Mouse (Mus musculus) forebrain, embryonic 15.5 days (tissue): Measurements from ENCODE around the gene Ppp6r1. TPM values are rescaled to one million over a fixed set of nuclear protein-coding genes. Genes with fewer than 3 reads are reported as not detected.

ENCODE experiments used
- ATAC-seq: fragments of 200-750 bp; cut with Nextera tagmentation; replicated peaks from 2 replicates; pipeline ENCODE4 v1.8.0; 2017; ENCODE audit warnings: mild to moderate bottlenecking, moderate TSS enrichment, moderate library complexity
- H3K27ac ChIP-seq: fragments of 300-500 bp; sonication (generic); replicated peaks from 2 replicates; pipeline ENCODE4 v1.5.1; 2015; ENCODE audit warnings: mild to moderate bottlenecking, inconsistent platforms
- H3K27me3 ChIP-seq: fragments of 300-500 bp; sonication (generic); 2 replicates; pipeline ENCODE4 v1.6.1; 2015; ENCODE audit warnings: inconsistent platforms
- H3K36me3 ChIP-seq: fragments of 300-500 bp; sonication (generic); 2 replicates; pipeline ENCODE4 v1.6.1; 2015; ENCODE audit warnings: mild to moderate bottlenecking, inconsistent platforms
- H3K4me1 ChIP-seq: fragments of 300-500 bp; sonication (generic); 2 replicates; pipeline ENCODE4 v1.6.1; 2015; ENCODE audit warnings: inconsistent platforms
- H3K4me2 ChIP-seq: fragments of 300-500 bp; sonication (generic); replicated peaks from 2 replicates; pipeline ENCODE4 v1.6.1; 2015; ENCODE audit warnings: mild to moderate bottlenecking, inconsistent platforms
- H3K4me3 ChIP-seq: fragments of 300-500 bp; sonication (generic); 2 replicates; pipeline ENCODE4 v1.5.1; 2015; ENCODE audit warnings: mild to moderate bottlenecking, inconsistent platforms
- H3K9ac ChIP-seq: fragments of 300-500 bp; sonication (generic); replicated peaks from 2 replicates; pipeline ENCODE4 v1.6.1; 2015; ENCODE audit warnings: mild to moderate bottlenecking, inconsistent platforms
- H3K9me3 ChIP-seq: fragments of 300-500 bp; sonication (generic); 2 replicates; pipeline ENCODE4 v1.6.1; 2016; ENCODE audit warnings: inconsistent platforms
- WGBS: fragments of 180-500 bp; shearing (Covaris S2); methylation state at CpG from one replicate; pipeline ENCODE4 v1.1.7; 2015; ENCODE audit warnings: mixed read lengths; 5-methylcytosine and 5-hydroxymethylcytosine counted together
- polyA plus RNA-seq: library from polyadenylated mRNA; unstranded; fragments of >200 nt; fragmentation: Nextera tagmentation; extraction: Ambion mirVana; gene quantifications from 2 replicates; pipeline ENCODE4 v1.2.1, GENCODE M21; 2015

Gene Ppp6r1
- 9.2 and 9.3 TPM in 2 replicates for polyA plus RNA-seq

DNA sequence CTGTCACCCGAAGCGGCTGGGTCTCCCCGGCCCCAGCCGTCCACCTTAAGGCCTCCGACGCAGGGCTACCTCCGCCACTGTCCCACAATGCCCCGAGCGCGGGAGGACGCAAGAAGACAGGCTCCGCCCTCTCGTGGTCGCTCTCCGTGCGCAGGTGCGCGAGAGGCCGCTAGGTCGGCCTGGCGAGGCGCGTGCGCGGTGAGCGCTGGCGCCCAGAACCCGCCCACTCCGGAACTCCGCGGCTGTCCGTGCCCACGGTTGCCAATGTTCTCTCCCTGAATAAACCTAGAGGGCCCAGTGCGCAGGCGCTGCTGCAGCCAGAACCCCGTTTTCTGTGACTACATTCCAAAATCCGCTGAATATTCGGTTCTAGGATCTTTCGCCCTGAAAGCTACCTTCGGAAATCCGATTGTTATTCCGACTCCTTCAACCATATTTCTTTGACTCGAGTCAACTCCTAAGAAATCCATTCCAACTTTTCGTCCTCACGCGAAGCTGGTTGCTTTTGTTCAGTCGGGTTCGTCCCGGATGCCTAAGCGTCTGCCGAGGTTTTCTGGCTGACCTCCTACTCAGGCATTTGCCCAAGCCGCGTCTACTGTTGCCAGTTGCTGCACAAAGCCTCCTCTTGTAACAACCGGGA lies at the start of gene Ppp6r1:
TSS of gene Ppp6r1 (minus strand) at position 108 of the 640 bp plus-strand sequence.
- ATAC-seq = peak; percentile 97
- Histone ChIP-seq H3K27me3 (no peaks in the 10 kb centered on the region), H3K4me2 (peak within 1 kb of the TSS; percentile 67), H3K9ac (peak within 1 kb of the TSS; percentile 92), H3K4me1 (peaks cover 47% of the 10 kb centered on the region), H3K36me3 (peaks cover 9% of the 10 kb centered on the region), H3K4me3 (peak within 1 kb of the TSS; percentile 82), H3K9me3 (no peaks in the 10 kb centered on the region), H3K27ac (peak within 1 kb of the TSS; percentile 96)
- 0% methylated on average over 54 of the region's 54 CpGs for WGBS

DNA sequence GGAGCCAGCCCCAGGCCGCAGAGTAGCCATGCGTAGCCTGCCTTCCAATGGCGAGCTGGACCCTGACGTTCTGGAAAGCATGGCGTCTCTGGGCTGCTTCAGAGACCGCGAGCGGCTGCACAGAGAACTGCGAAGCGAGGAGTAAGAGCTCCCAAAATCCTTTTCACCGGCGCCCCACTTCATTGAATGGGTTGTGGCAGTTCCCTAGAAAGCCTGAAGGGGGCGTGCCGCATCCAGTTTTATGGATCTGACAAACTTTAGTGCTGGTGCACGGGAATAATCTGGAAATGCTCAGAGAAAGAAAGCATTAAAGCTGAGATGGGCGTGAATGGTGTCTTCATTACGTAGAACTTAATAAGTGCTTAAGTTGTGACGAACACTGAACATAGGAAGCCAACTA lies 46.3 kb upstream of the Ppp6r1 start:
- peaks cover 9% of the 10 kb centered on the region for H3K4me1 ChIP-seq
- H3K36me3 ChIP-seq = peaks cover 75% of the 10 kb centered on the region
- H3K27me3 ChIP-seq = no peaks in the 10 kb centered on the region
- no peak overlapping the region for H3K9ac ChIP-seq
- ATAC-seq = no peak
- no peak overlapping the region for H3K27ac ChIP-seq
- H3K9me3 ChIP-seq = no peaks in the 10 kb centered on the region
- no peak overlapping the region for H3K4me3 ChIP-seq
- H3K4me2 ChIP-seq = no peak overlapping the region
- WGBS = 27% methylated on average over 18 of the region's 18 CpGs

- Histone ChIP-seq H3K27me3 (no peaks in the 10 kb centered on the region), H3K4me3 (no peak overlapping the region), H3K9ac (no peak overlapping the region), H3K4me2 (no peak overlapping the region), H3K27ac (no peak overlapping the region), H3K4me1 (peaks cover 9% of the 10 kb centered on the region), H3K9me3 (no peaks in the 10 kb centered on the region), H3K36me3 (peaks cover 76% of the 10 kb centered on the region)
- ATAC-seq = no peak
- WGBS = 97% methylated on average over 7 of the region's 7 CpGs
Observed at GRCm38 (mm10) chr7:4703195-4703594, 44.4 kb upstream of the Ppp6r1 start.

- H3K4me2 ChIP-seq = no peak overlapping the region
- no peak for ATAC-seq
- no peak overlapping the region; the same call in 1 of the 2 replicates for H3K27ac ChIP-seq
- H3K36me3 ChIP-seq = peaks cover 75% of the 10 kb centered on the region
- no peak overlapping the region for H3K4me3 ChIP-seq
- no peak overlapping the region for H3K9ac ChIP-seq
- no peaks in the 10 kb centered on the region for H3K27me3 ChIP-seq
- H3K9me3 ChIP-seq = no peaks in the 10 kb centered on the region
- 39% methylated on average over 8 of the region's 8 CpGs for WGBS
- H3K4me1 ChIP-seq = peaks cover 9% of the 10 kb centered on the region
Observed at GRCm38 (mm10) chr7:4702334-4702733, 43.5 kb upstream of the Ppp6r1 start.

DNA sequence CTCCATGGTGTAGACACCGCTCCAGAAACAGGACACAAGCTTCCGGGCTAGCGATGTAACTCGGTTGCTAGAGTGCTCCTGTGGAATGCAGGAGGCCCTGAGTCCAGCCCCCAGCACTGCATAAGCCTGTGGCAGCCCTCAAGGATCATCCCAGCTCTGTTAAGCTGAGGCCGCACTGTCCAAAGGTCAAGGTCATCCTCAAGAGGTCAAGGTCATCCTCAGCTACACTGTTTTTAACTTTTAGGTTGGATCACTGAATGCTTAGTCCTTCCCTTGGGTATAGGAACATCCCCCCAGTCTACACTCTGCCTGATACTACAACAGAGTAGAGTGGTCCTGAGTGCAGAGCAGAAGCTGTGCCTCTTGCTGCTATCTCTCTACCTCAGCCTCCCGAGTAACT lies 34.2 kb upstream of the Ppp6r1 start:
- peaks cover 50% of the 10 kb centered on the region for H3K36me3 ChIP-seq
- H3K4me2 ChIP-seq = no peak overlapping the region
- H3K9me3 ChIP-seq = no peaks in the 10 kb centered on the region
- no peak for ATAC-seq
- no peak overlapping the region for H3K9ac ChIP-seq
- H3K4me3 ChIP-seq = no peak overlapping the region
- 82% methylated on average over 6 of the region's 6 CpGs for WGBS
- H3K27ac ChIP-seq = no peak overlapping the region
- peaks cover 20% of the 10 kb centered on the region for H3K4me1 ChIP-seq
- no peaks in the 10 kb centered on the region for H3K27me3 ChIP-seq

GRCm38 (mm10) chr7:4690951-4691653 lies 32.3 kb upstream of the Ppp6r1 start:
- Histone ChIP-seq H3K27ac (peak overlapping the region; percentile 94), H3K27me3 (no peaks in the 10 kb centered on the region), H3K9ac (peak overlapping the region; percentile 100), H3K4me1 (peaks cover 20% of the 10 kb centered on the region), H3K4me3 (peak overlapping the region; percentile 98), H3K36me3 (peaks cover 33% of the 10 kb centered on the region), H3K9me3 (no peaks in the 10 kb centered on the region), H3K4me2 (peak overlapping the region; percentile 73)
- 4% methylated on average over 17 of the region's 35 CpGs for WGBS
- ATAC-seq = peak; percentile 64

- H3K4me3 ChIP-seq = peak within 1 kb of the TSS; percentile 98
- H3K9me3 ChIP-seq = no peaks in the 10 kb centered on the region
- H3K36me3 ChIP-seq = peaks cover 26% of the 10 kb centered on the region
- H3K4me1 ChIP-seq = peaks cover 20% of the 10 kb centered on the region
- 3% methylated on average over 4 of the region's 18 CpGs for WGBS
- H3K27ac ChIP-seq = peak within 1 kb of the TSS; percentile 94
- peak within 1 kb of the TSS; percentile 73 for H3K4me2 ChIP-seq
- H3K9ac ChIP-seq = peak within 1 kb of the TSS; percentile 100
- ATAC-seq = peak; percentile 85
- no peaks in the 10 kb centered on the region for H3K27me3 ChIP-seq
Observed at GRCm38 (mm10) chr7:4690387-4690786, 31.6 kb upstream of the Ppp6r1 start, which contains the start of gene Brsk1. TSS of gene Brsk1 (plus strand) at chr7:4690604.

DNA sequence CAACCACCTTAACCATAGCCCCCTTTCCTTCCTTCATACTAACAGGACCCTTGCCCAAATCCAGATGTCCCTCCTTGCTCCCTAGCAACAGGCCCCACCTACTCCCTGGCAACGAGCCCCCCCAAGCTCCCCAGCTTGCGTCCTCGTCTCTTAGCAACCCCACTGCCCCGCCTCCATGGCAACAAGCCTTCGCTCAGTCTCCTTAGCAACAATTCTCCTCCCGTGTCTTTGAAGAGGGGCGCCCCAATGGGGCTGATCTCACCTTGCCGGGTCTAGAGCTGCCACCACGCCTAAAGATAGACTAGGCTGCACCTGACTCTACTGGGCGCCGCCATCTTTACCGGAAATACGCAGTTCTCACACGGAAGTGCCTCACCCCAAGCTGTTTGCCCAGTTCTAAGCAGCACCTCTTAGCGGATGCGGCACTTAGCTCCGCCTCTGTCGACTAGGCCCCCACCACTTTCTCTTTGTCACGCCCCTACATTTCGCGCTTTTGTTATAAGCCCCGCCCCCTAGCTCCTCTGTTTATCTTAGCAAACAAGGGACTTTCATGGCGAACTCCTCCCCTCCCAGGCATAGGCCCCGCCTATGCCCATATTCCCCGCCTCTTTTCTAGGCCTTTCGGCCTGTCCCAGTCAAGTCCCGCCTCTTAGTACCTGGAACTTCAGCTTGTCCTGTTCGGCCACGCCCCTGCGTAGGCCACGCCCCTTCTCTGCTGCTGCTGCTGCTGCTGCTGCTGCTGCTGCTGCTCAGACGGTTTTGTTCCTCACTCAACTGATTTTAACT lies 26.0 kb upstream of the Ppp6r1 start, which contains the start of gene Hspbp1:
TSS of gene Hspbp1 (minus strand) at position 437 of the 786 bp plus-strand sequence.
- under 1% methylated on average over 32 of the region's 32 CpGs for WGBS
- Histone ChIP-seq H3K36me3 (peaks cover 13% of the 10 kb centered on the region), H3K4me1 (peaks cover 17% of the 10 kb centered on the region), H3K4me2 (peak within 1 kb of the TSS; percentile 76), H3K27ac (peak within 1 kb of the TSS; percentile 85), H3K4me3 (peak within 1 kb of the TSS; percentile 79), H3K9ac (peak within 1 kb of the TSS; percentile 50), H3K27me3 (no peaks in the 10 kb centered on the region), H3K9me3 (no peaks in the 10 kb centered on the region)
- ATAC-seq = peak; percentile 99

GRCm38 (mm10) chr7:4684203-4684602 lies 25.4 kb upstream of the Ppp6r1 start:
- 1% methylated on average over 13 of the region's 13 CpGs for WGBS
- no peaks in the 10 kb centered on the region for H3K27me3 ChIP-seq
- H3K27ac ChIP-seq = peak overlapping the region; percentile 85
- H3K4me3 ChIP-seq = peak overlapping the region; percentile 79
- H3K4me1 ChIP-seq = peaks cover 17% of the 10 kb centered on the region
- no peaks in the 10 kb centered on the region for H3K9me3 ChIP-seq
- H3K36me3 ChIP-seq = peaks cover 15% of the 10 kb centered on the region
- ATAC-seq = no peak; the same call in none of the 2 replicates
- H3K9ac ChIP-seq = peak overlapping the region; percentile 50
- H3K4me2 ChIP-seq = peak overlapping the region; percentile 76

GRCm38 (mm10) chr7:4683307-4683706 lies 24.5 kb upstream of the Ppp6r1 start:
- H3K9ac ChIP-seq = no peak overlapping the region
- H3K4me2 ChIP-seq = no peak overlapping the region
- H3K4me3 ChIP-seq = no peak overlapping the region
- WGBS = 97% methylated on average over 5 of the region's 5 CpGs
- H3K4me1 ChIP-seq = peaks cover 17% of the 10 kb centered on the region
- ATAC-seq = no peak
- peaks cover 15% of the 10 kb centered on the region for H3K36me3 ChIP-seq
- H3K27ac ChIP-seq = no peak overlapping the region
- H3K27me3 ChIP-seq = no peaks in the 10 kb centered on the region
- no peaks in the 10 kb centered on the region for H3K9me3 ChIP-seq

DNA sequence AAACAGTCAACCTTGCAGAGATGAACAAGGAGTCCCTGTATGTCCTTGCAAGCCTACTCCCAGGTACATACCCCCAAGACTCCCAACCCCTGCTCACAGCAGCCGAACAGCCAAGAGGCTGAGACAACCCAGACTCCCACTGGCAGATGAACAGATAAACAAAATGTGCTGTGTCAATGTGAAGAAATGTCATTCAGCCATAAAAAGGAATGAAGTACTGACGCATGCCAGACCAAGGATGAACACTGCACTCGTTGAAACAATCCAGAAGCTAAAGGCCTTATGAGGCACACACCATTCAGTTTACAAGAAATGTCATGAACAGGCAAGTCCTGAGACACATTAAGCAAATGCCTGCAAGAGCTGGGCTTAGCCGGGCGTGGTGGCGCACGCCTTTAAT lies 16.4 kb upstream of the Ppp6r1 start:
- peaks cover 54% of the 10 kb centered on the region for H3K36me3 ChIP-seq

More for the DNA sequence above, 16.4 kb upstream of the Ppp6r1 start:
- H3K9me3 ChIP-seq = no peaks in the 10 kb centered on the region
- whole genome bisulfite sequencing = 94% methylated on average over 7 of the region's 7 CpGs
- H3K9ac ChIP-seq = no peak overlapping the region
- H3K4me2 ChIP-seq = no peak overlapping the region
- no peak overlapping the region for H3K27ac ChIP-seq
- H3K4me3 ChIP-seq = no peak overlapping the region
- H3K4me1 ChIP-seq = no peaks in the 10 kb centered on the region
- no peak for ATAC-seq
- H3K27me3 ChIP-seq = no peaks in the 10 kb centered on the region
